Mouse (Mus musculus) neural tube, embryonic 14.5 days (tissue): ENCODE results near the gene Lsg1. TPM values are rescaled to one million over a fixed set of nuclear protein-coding genes. Genes with fewer than 3 reads are reported as not detected.

Experiments
- ATAC-seq: fragments of 200-750 bp; cut with Nextera tagmentation; 2 replicates; pipeline ENCODE4 v1.8.0; 2017; ENCODE audit warnings: low read depth, mild to moderate bottlenecking, moderate TSS enrichment, moderate library complexity
- H3K27ac ChIP-seq: fragments of 300-500 bp; sonication (generic); 2 replicates; pipeline ENCODE4 v1.5.1; 2014; ENCODE audit warnings: low read depth, mild to moderate bottlenecking, control low read depth, low read length, moderate library complexity, mixed read lengths
- H3K27me3 ChIP-seq: fragments of 300-500 bp; sonication (generic); 2 replicates; pipeline ENCODE4 v1.6.1; 2014; ENCODE audit warnings: low read length; ENCODE audit not compliant: control insufficient read depth, insufficient read depth
- H3K36me3 ChIP-seq: fragments of 300-500 bp; sonication (generic); 2 replicates; pipeline ENCODE4 v1.6.1; 2014; ENCODE audit warnings: low read length, mixed read lengths; ENCODE audit not compliant: control insufficient read depth, insufficient read depth
- H3K4me1 ChIP-seq: fragments of 300-500 bp; sonication (generic); 2 replicates; pipeline ENCODE4 v1.6.1; 2014; ENCODE audit warnings: low read length; ENCODE audit not compliant: control insufficient read depth, insufficient read depth
- H3K4me2 ChIP-seq: fragments of 300-500 bp; sonication (generic); 2 replicates; pipeline ENCODE4 v1.6.1; 2014; ENCODE audit warnings: mild to moderate bottlenecking, low read depth, low read length, control low read depth
- H3K4me3 ChIP-seq: fragments of 300-500 bp; sonication (generic); 2 replicates; pipeline ENCODE4 v1.5.1; 2014; ENCODE audit warnings: low read depth, low read length, control low read depth, mixed read lengths
- H3K9ac ChIP-seq: fragments of 300-500 bp; sonication (generic); replicated peaks from 2 replicates; pipeline ENCODE4 v1.6.1; 2014; ENCODE audit warnings: low read depth, mild to moderate bottlenecking, control low read depth, low read length, mixed read lengths
- H3K9me3 ChIP-seq: fragments of 300-500 bp; sonication (generic); 2 replicates; pipeline ENCODE4 v1.6.1; 2016; ENCODE audit warnings: low read length; ENCODE audit not compliant: control insufficient read depth
- WGBS: fragments of 180-500 bp; shearing (Covaris S2); extraction: QIAGEN DNeasy Blood & Tissue Kit; methylation state at CpG from one replicate; pipeline ENCODE4 v1.1.7; 2014; 5-methylcytosine and 5-hydroxymethylcytosine counted together
- polyA plus RNA-seq: library from polyadenylated mRNA; unstranded; fragments of >200 nt; fragmentation: Nextera tagmentation; extraction: Ambion mirVana; gene quantifications from 2 replicates; pipeline ENCODE4 v1.2.1, GENCODE M21; 2014

The Lsg1 gene
- polyA plus RNA-seq, 1 experiment from 2014 or later = 43.9 TPM

DNA sequence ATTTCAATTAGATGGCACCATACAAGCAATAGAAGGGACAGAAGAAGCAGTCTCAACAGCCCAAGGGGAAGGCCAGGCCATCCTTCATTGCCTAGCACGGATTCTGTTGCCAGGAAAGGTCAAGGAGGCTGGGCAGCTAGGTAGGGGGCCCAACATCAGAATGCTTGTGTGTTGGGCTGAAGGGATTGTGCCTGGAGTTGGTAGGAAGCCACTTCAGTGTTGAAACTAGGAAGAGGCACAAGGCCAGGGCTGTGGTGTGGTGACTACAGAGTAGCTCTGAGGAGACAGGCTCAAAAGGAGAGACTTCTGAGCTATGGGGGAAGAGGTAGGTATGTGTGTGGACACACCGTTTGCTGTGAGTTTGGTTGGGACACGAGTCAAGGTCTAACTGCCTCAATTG is 8.0 kb upstream of the Lsg1 start:
- 60% methylated on average over 3 of the region's 3 CpGs for WGBS
- Histone ChIP-seq H3K9me3 (no peaks in the 10 kb centered on the region), H3K4me3 (no peak overlapping the region), H3K27me3 (no peaks in the 10 kb centered on the region), H3K27ac (no peak overlapping the region), H3K4me2 (no peak overlapping the region), H3K4me1 (0 out of 2 replicates have a peak, but pooled peaks cover 4% of the 10 kb centered on the region), H3K9ac (no peak overlapping the region), H3K36me3 (no peaks in the 10 kb centered on the region)
- no peak for ATAC-seq

DNA sequence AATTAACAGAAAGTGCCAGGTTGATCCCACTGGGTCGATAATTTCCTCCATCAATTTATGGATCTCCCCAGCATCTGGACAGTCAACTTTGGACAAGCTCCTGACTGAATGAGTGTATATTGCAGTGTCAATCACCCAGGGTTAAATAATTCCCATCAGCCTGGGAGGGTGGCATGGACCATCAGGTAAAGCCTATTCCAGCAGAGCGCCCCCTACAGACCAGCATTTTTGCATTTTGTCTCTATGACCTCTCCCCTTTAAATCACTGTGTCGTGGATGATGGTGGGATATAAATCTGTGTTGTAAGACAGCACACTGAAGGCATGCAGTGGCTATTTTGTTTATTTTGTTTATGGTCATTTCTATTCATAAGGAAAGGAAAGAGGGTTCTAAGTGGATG is 4.6 kb upstream of the Lsg1 start:
- H3K27me3 ChIP-seq = no peaks in the 10 kb centered on the region
- WGBS = 43% methylated on average over 3 of the region's 3 CpGs
- H3K4me1 ChIP-seq = no peaks in the 10 kb centered on the region
- no peak for ATAC-seq
- no peaks in the 10 kb centered on the region for H3K36me3 ChIP-seq
- H3K27ac ChIP-seq = no peak overlapping the region
- no peak overlapping the region for H3K4me2 ChIP-seq
- H3K9ac ChIP-seq = no peak overlapping the region
- no peaks in the 10 kb centered on the region for H3K9me3 ChIP-seq
- H3K4me3 ChIP-seq = no peak overlapping the region

DNA sequence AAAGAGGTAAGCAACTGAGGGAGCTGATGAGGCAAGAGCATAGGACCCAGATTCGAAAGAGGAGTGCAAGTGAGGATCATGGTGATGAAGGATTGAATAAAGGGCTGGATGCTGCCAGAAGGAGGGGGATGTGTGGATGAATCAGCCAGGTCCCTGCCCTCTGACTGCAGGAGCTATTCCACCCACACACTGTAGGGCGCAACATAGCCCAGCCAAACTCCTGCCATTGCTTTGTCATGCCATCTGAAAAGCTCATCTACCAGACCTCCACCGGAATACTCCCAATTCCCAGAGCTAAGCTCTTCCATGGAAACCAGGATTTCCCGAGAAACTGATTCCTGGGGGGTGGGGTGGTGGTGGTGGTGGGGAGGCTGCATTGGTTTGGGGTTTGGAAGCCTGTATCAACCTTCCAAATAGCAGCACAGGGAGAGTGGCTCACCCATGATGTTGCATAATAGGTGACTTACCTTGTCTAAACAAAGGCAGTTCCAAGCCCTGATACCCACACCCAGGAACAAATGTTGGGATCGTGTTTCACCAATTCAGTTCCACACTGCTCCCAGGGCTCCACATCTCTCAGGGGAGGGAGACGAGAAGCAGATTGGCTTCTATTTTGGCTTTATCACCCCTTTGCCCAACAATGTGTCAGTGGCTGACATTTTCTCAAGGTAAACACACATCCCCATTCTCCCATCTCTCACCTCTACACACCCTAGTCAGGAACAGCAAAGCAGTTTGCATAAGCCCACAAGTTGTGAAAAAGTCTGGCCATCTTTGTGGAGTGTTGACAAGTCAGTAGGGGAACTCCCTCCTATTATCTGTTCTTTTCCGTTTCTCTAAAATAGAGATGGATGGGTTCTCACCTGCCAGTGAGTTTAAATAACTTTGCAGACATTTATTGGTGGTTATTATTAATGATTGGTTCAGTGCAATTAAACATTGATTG is 3.1 kb upstream of the Lsg1 start:
- ATAC-seq = no peak
- Histone ChIP-seq H3K36me3 (no peaks in the 10 kb centered on the region; the same call in 1 of the 2 replicates), H3K4me3 (no peak overlapping the region), H3K4me2 (no peak overlapping the region), H3K9me3 (no peaks in the 10 kb centered on the region), H3K4me1 (peaks cover 5% of the 10 kb centered on the region; the same call in 1 of the 2 replicates), H3K9ac (no peak overlapping the region), H3K27me3 (no peaks in the 10 kb centered on the region), H3K27ac (no peak overlapping the region)
- 54% methylated on average over 7 of the region's 7 CpGs for WGBS

DNA sequence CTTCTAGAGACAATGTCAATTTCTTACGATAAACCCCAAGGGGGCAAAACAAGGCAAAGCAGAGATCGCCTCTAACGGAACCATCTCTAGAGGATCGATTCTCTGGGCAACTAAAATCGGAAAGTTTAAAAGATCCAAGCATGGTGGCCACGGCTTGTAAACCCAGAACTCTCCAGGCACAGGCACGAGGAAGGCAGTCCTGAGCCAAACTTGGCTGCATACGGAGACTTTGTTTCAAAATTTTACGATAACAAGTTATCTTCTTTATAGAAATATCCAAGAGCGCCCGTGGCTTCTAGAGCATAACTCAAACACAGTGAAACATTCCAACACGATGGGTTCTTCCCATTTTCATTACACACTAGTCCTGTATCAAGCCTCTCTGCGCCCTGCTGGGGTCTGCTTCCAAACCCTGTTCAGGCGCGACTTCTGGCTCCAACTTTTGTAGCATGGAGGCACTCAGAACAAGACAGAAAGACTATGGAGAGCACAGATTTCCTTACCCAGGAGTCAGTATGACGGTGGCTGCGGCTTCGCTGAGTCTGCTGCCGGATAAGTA is 378 bp downstream of the Lsg1 start:
- Histone ChIP-seq H3K4me2 (peak overlapping the region; percentile 99), H3K27ac (0 out of 2 replicates have a peak overlapping the region, but pooled peaks have one; percentile 19), H3K9ac (peak overlapping the region; percentile 54), H3K36me3 (peaks cover 21% of the 10 kb centered on the region), H3K4me1 (peaks cover 5% of the 10 kb centered on the region; the same call in 1 of the 2 replicates), H3K9me3 (no peaks in the 10 kb centered on the region), H3K4me3 (peak overlapping the region; percentile 59), H3K27me3 (no peaks in the 10 kb centered on the region)
- ATAC-seq = peak; percentile 24
- 2% methylated on average over 19 of the region's 19 CpGs for WGBS

DNA sequence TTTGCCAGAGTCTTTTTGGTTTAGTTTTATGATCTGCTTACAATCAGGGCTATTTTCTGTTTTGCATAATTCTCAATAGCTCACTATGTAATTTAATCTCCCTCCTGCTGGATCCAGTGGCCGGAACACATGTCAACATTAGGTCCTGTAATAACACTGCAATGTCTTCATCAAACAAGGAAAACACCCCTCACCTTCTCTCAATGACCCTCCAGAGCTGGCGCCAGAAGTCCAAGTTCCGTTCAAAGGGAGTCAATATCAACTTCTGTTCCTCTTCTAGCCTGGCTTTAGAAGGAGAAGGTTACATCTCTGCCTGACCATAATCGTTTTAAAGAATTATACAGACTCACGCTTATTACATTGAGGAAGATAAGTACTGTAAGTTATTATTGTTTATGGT is 6.6 kb downstream of the Lsg1 start:
- Histone ChIP-seq H3K4me1 (no peaks in the 10 kb centered on the region), H3K9ac (no peak overlapping the region), H3K9me3 (no peaks in the 10 kb centered on the region), H3K27me3 (no peaks in the 10 kb centered on the region), H3K36me3 (peaks cover 69% of the 10 kb centered on the region), H3K4me3 (no peak overlapping the region), H3K27ac (no peak overlapping the region), H3K4me2 (no peak overlapping the region)
- 91% methylated on average over 5 of the region's 5 CpGs for WGBS
- no peak for ATAC-seq

DNA sequence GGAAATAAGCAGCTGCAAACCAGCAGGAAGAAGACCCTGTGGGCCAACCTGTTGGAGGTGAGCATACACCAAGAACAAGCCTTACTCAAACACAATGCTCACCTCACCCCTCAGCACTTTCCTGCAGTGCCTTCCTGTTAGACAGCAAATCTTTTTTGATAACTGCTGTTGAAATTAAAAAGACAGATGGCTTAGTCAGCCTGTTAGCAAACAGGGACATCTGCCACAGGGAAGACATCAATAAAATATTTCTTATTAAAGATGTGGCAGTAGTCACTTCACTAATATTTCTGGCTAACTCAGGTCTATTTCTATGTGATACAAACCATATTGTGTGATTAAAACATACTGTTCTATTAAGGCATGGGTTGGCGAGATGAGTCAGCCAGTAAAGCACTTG is 11.0 kb downstream of the Lsg1 start:
- Histone ChIP-seq H3K4me3 (no peak overlapping the region), H3K9ac (no peak overlapping the region), H3K27ac (no peak overlapping the region), H3K4me2 (no peak overlapping the region), H3K36me3 (peaks cover 67% of the 10 kb centered on the region), H3K9me3 (no peaks in the 10 kb centered on the region), H3K4me1 (no peaks in the 10 kb centered on the region), H3K27me3 (no peaks in the 10 kb centered on the region)
- no peak for ATAC-seq
- WGBS = 93% methylated on average over 1 of the region's 1 CpGs

DNA sequence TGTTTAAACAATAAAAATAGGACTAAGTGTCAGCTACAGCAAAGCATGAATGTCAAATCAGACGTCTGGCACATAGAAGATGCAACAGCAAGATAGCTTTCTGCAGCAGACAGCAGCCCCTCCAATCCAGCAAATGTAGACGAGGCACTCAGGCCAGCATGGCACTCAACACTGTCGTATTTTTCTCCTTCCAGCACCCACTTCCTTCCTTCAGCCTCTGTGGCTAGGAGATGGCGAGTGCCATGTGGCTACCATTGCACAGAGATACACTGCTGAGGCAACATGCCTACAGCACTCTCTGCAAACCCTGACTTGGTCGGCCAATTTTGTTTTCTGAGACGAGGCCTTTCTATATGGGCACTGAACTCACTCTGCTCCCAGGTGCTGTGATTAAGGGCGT is 11.6 kb downstream of the Lsg1 start:
- H3K27me3 ChIP-seq = no peaks in the 10 kb centered on the region
- H3K4me1 ChIP-seq = no peaks in the 10 kb centered on the region
- H3K4me3 ChIP-seq = no peak overlapping the region
- H3K9ac ChIP-seq = no peak overlapping the region
- H3K9me3 ChIP-seq = no peaks in the 10 kb centered on the region
- ATAC-seq = no peak
- no peak overlapping the region for H3K4me2 ChIP-seq
- no peak overlapping the region for H3K27ac ChIP-seq
- WGBS = 90% methylated on average over 7 of the region's 7 CpGs
- peaks cover 66% of the 10 kb centered on the region for H3K36me3 ChIP-seq

DNA sequence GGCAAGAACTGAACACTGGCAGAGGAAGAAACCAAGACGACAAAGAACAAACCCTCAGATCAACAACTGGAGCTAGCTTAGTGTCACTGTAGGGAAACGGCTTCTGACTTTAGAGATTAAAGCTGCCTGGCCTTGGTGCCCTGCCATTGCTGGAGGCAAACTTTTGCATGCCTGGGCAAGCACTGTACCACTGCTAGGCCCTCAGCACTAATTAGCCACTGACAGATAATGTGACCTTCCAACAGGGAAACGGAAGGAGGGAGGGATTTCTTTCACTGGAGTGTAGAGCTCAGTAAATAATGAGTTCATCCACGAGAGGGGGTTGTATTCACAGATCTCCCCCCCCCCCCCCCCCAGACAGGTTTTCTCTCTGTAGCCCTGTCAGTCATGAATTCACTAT is 15.2 kb downstream of the Lsg1 start:
- Histone ChIP-seq H3K27me3 (no peaks in the 10 kb centered on the region), H3K4me2 (no peak overlapping the region), H3K9ac (no peak overlapping the region), H3K4me1 (no peaks in the 10 kb centered on the region), H3K27ac (no peak overlapping the region), H3K36me3 (peaks cover 60% of the 10 kb centered on the region), H3K4me3 (no peak overlapping the region), H3K9me3 (no peaks in the 10 kb centered on the region)
- ATAC-seq = no peak
- WGBS = 70% methylated on average over 4 of the region's 4 CpGs

DNA sequence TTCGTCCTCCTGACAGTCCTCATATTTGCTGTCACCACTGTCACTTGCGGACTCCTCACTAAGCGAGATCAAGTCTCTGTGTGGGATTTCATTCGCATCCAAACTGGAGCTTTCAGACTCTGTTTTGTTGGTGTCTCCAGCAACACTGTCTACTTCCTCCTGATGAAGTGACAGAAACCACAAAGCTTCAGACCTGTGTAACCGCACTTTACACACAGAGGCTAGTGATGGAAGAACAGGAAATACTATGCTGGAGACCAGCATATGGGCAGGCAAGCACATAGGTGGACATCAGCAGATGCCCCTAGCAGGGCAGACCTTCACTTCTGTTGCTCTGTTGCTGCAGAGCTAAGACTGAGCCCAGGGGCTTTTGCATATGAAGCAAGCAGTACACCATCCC is 16.0 kb downstream of the Lsg1 start:
- H3K27me3 ChIP-seq = no peaks in the 10 kb centered on the region
- no peaks in the 10 kb centered on the region for H3K4me1 ChIP-seq
- WGBS = 94% methylated on average over 5 of the region's 5 CpGs
- ATAC-seq = no peak
- no peak overlapping the region for H3K27ac ChIP-seq
- H3K9ac ChIP-seq = no peak overlapping the region
- H3K36me3 ChIP-seq = peaks cover 57% of the 10 kb centered on the region
- H3K4me2 ChIP-seq = no peak overlapping the region
- H3K9me3 ChIP-seq = no peaks in the 10 kb centered on the region
- no peak overlapping the region for H3K4me3 ChIP-seq
